Mouse (Mus musculus): ENCODE data around the gene Cntn3.

- TF ChIP-seq POLR2A (IDR thresholded peaks at IDR 0.05; ENCODE audit: low read depth, low read length) (no peak), CTCF (IDR thresholded peaks at IDR 0.05; ENCODE audit: borderline replicate concordance, insufficient read depth, low read length) (no peak)
Observed at GRCm38 (mm10) chr6:102322614-102323284, 250.2 kb downstream of the Cntn3 start.
